Mouse (Mus musculus): ENCODE results near the gene Fxyd1. TPM values are rescaled to one million over a fixed set of nuclear protein-coding genes. Genes with fewer than 3 reads are reported as not detected.

The Fxyd1 gene
- polyA plus RNA-seq, 1 experiment from 2014 or later = 78.9 TPM

- Histone ChIP-seq H3K27ac (ENCODE audit: low read depth, low read length) (no peak overlapping the region), H3K36me3 (ENCODE audit: control insufficient read depth, insufficient read depth) (no peaks in the 10 kb centered on the region), H3K4me2 (replicated peaks; ENCODE audit: low read depth) (no peak overlapping the region), H3K4me3 (ENCODE audit: low read depth, low read length) (no peak overlapping the region), H3K9ac (ENCODE audit: low read depth, low read length) (no peak overlapping the region), H3K4me1 (replicated peaks; ENCODE audit: control insufficient read depth, insufficient read depth, low read length) (no peaks in the 10 kb centered on the region), H3K9me3 (ENCODE audit: control insufficient read depth) (no peaks in the 10 kb centered on the region), H3K27me3 (replicated peaks; ENCODE audit: control insufficient read depth, insufficient read depth, low read length) (no peaks in the 10 kb centered on the region)
- TF ChIP-seq CTCF (IDR thresholded peaks at IDR 0.05; ENCODE audit: low read depth) = no peak
- WGBS = 85% methylated on average over 12 of the region's 12 CpGs
- ATAC-seq = no peak
These were observed 6.1 kb upstream of the Fxyd1 start for GRCm38 (mm10) chr7:31063074-31063560.

GRCm38 (mm10) chr7:31060621-31061010 is 3.6 kb upstream of the Fxyd1 start:
- Histone ChIP-seq H3K4me3 (ENCODE audit: low read depth, low read length) (no peak overlapping the region), H3K27me3 (replicated peaks; ENCODE audit: control insufficient read depth, insufficient read depth, low read length) (no peaks in the 10 kb centered on the region), H3K4me2 (replicated peaks; ENCODE audit: low read depth) (no peak overlapping the region), H3K27ac (ENCODE audit: low read depth, low read length) (no peak overlapping the region), H3K9ac (ENCODE audit: low read depth, low read length) (no peak overlapping the region), H3K9me3 (ENCODE audit: control insufficient read depth) (no peaks in the 10 kb centered on the region), H3K4me1 (replicated peaks; ENCODE audit: control insufficient read depth, insufficient read depth, low read length) (no peaks in the 10 kb centered on the region), H3K36me3 (ENCODE audit: control insufficient read depth, insufficient read depth) (no peaks in the 10 kb centered on the region)
- WGBS = 91% methylated on average over 7 of the region's 7 CpGs
- TF ChIP-seq CTCF (IDR thresholded peaks at IDR 0.05; ENCODE audit: low read depth) = no peak
- ATAC-seq = no peak

- WGBS = 81% methylated on average over 11 of the region's 11 CpGs
- H3K4me2 ChIP-seq (replicated peaks; ENCODE audit: low read depth) = no peak overlapping the region
- no peaks in the 10 kb centered on the region for H3K27me3 ChIP-seq (replicated peaks; ENCODE audit: control insufficient read depth, insufficient read depth, low read length)
- no peak overlapping the region for H3K9ac ChIP-seq (ENCODE audit: low read depth, low read length)
- no peak for ATAC-seq
- H3K4me1 ChIP-seq (replicated peaks; ENCODE audit: control insufficient read depth, insufficient read depth, low read length) = no peaks in the 10 kb centered on the region
- no peak for TF ChIP-seq CTCF (IDR thresholded peaks at IDR 0.05; ENCODE audit: low read depth)
- H3K9me3 ChIP-seq (ENCODE audit: control insufficient read depth) = no peaks in the 10 kb centered on the region
- no peak overlapping the region for H3K27ac ChIP-seq (ENCODE audit: low read depth, low read length)
- no peak overlapping the region for H3K4me3 ChIP-seq (ENCODE audit: low read depth, low read length)
- H3K36me3 ChIP-seq (ENCODE audit: control insufficient read depth, insufficient read depth) = no peaks in the 10 kb centered on the region
These were observed 3.1 kb upstream of the Fxyd1 start for GRCm38 (mm10) chr7:31059919-31060620.

- Histone ChIP-seq H3K36me3 (ENCODE audit: control insufficient read depth, insufficient read depth) (no peaks in the 10 kb centered on the region), H3K27me3 (replicated peaks; ENCODE audit: control insufficient read depth, insufficient read depth, low read length) (no peaks in the 10 kb centered on the region), H3K9me3 (ENCODE audit: control insufficient read depth) (no peaks in the 10 kb centered on the region), H3K27ac (ENCODE audit: low read depth, low read length) (no peak within 1 kb of the TSS; the same call in 1 of the 2 replicates), H3K9ac (ENCODE audit: low read depth, low read length) (no peak within 1 kb of the TSS), H3K4me1 (replicated peaks; ENCODE audit: control insufficient read depth, insufficient read depth, low read length) (no peaks in the 10 kb centered on the region), H3K4me3 (ENCODE audit: low read depth, low read length) (no peak within 1 kb of the TSS), H3K4me2 (replicated peaks; ENCODE audit: low read depth) (no peak within 1 kb of the TSS)
- WGBS = 0% methylated on average over 2 of the region's 2 CpGs
- TF ChIP-seq CTCF (IDR thresholded peaks at IDR 0.05; ENCODE audit: low read depth) = peak; percentile 96
- ATAC-seq = peak; percentile 29; the same call in 1 of the 2 replicates
These were observed 2.1 kb upstream of the Fxyd1 start, which contains the start of gene Lgi4 for GRCm38 (mm10) chr7:31059108-31059507. Gene Lgi4, plus strand, starts transcription at chr7:31059342.

GRCm38 (mm10) chr7:31058211-31058610 is 1.2 kb upstream of the Fxyd1 start:
- Histone ChIP-seq H3K27ac (ENCODE audit: low read depth, low read length) (no peak overlapping the region), H3K4me1 (replicated peaks; ENCODE audit: control insufficient read depth, insufficient read depth, low read length) (no peaks in the 10 kb centered on the region), H3K27me3 (replicated peaks; ENCODE audit: control insufficient read depth, insufficient read depth, low read length) (peaks cover 5% of the 10 kb centered on the region), H3K36me3 (ENCODE audit: control insufficient read depth, insufficient read depth) (no peaks in the 10 kb centered on the region), H3K9me3 (ENCODE audit: control insufficient read depth) (no peaks in the 10 kb centered on the region), H3K9ac (ENCODE audit: low read depth, low read length) (no peak overlapping the region), H3K4me2 (replicated peaks; ENCODE audit: low read depth) (no peak overlapping the region), H3K4me3 (ENCODE audit: low read depth, low read length) (no peak overlapping the region)
- WGBS = 85% methylated on average over 6 of the region's 6 CpGs
- ATAC-seq = no peak
- TF ChIP-seq CTCF (IDR thresholded peaks at IDR 0.05; ENCODE audit: low read depth) = no peak

- no peak overlapping the region for H3K9ac ChIP-seq (ENCODE audit: low read depth, low read length)
- whole genome bisulfite sequencing = 66% methylated on average over 5 of the region's 5 CpGs
- H3K4me3 ChIP-seq (ENCODE audit: low read depth, low read length) = no peak overlapping the region
- no peak overlapping the region for H3K4me2 ChIP-seq (replicated peaks; ENCODE audit: low read depth)
- no peak for ATAC-seq
- H3K27ac ChIP-seq (ENCODE audit: low read depth, low read length) = no peak overlapping the region
- no peak for TF ChIP-seq CTCF (IDR thresholded peaks at IDR 0.05; ENCODE audit: low read depth)
- H3K9me3 ChIP-seq (ENCODE audit: control insufficient read depth) = no peaks in the 10 kb centered on the region
- H3K36me3 ChIP-seq (ENCODE audit: control insufficient read depth, insufficient read depth) = no peaks in the 10 kb centered on the region
- peaks cover 10% of the 10 kb centered on the region for H3K27me3 ChIP-seq (replicated peaks; ENCODE audit: control insufficient read depth, insufficient read depth, low read length)
- no peaks in the 10 kb centered on the region for H3K4me1 ChIP-seq (replicated peaks; ENCODE audit: control insufficient read depth, insufficient read depth, low read length)
These were observed 731 bp upstream of the Fxyd1 start for GRCm38 (mm10) chr7:31057730-31058129.
